Mouse (Mus musculus): Measurements from ENCODE around the gene Foxn3. TPM values are rescaled to one million over a fixed set of nuclear protein-coding genes. Genes with fewer than 3 reads are reported as not detected.

Foxn3 gene
- total RNA-seq, 2 experiments from 2014 or later, result 50.0 to 56.6 TPM

- no peak for DNase-seq (ENCODE audit: extremely low spot score in 1 of 2, low spot score in 1 of 2)
Measured at GRCm38 (mm10) chr12:99240185-99240726, 323.1 kb downstream of the Foxn3 start.

GRCm38 (mm10) chr12:99239735-99240134 lies 323.6 kb downstream of the Foxn3 start:
- no peak for DNase-seq (ENCODE audit: extremely low spot score in 1 of 2, low spot score in 1 of 2)

- no peak for DNase-seq (ENCODE audit: extremely low spot score in 1 of 2, low spot score in 1 of 2)
Measured at GRCm38 (mm10) chr12:99237497-99237896, 325.9 kb downstream of the Foxn3 start.

- DNase-seq (ENCODE audit: extremely low spot score in 1 of 2, low spot score in 1 of 2), result no peak
Measured at GRCm38 (mm10) chr12:99234346-99234745, 329.0 kb downstream of the Foxn3 start.

- DNase-seq (ENCODE audit: extremely low spot score in 1 of 2, low spot score in 1 of 2), result no peak
Measured at GRCm38 (mm10) chr12:99233386-99233785, 330.0 kb downstream of the Foxn3 start.

GRCm38 (mm10) chr12:99232478-99232877 lies 330.9 kb downstream of the Foxn3 start:
- DNase-seq (ENCODE audit: extremely low spot score in 1 of 2, low spot score in 1 of 2), result no peak

GRCm38 (mm10) chr12:99231321-99231720 lies 332.1 kb downstream of the Foxn3 start:
- no peak for DNase-seq (ENCODE audit: extremely low spot score in 1 of 2, low spot score in 1 of 2)

GRCm38 (mm10) chr12:99230783-99231048 lies 332.7 kb downstream of the Foxn3 start:
- no peak for DNase-seq (ENCODE audit: extremely low spot score in 1 of 2, low spot score in 1 of 2)

GRCm38 (mm10) chr12:99229973-99230782 lies 333.2 kb downstream of the Foxn3 start:
- no peak for DNase-seq (ENCODE audit: extremely low spot score in 1 of 2, low spot score in 1 of 2)

- no peak for DNase-seq (ENCODE audit: extremely low spot score in 1 of 2, low spot score in 1 of 2)
Measured at GRCm38 (mm10) chr12:99227313-99227952, 335.9 kb downstream of the Foxn3 start.

- no peak for DNase-seq (ENCODE audit: extremely low spot score in 1 of 2, low spot score in 1 of 2)
Measured at GRCm38 (mm10) chr12:99224863-99225603, 338.3 kb downstream of the Foxn3 start.

GRCm38 (mm10) chr12:99221087-99221846 lies 342.1 kb downstream of the Foxn3 start:
- DNase-seq (ENCODE audit: extremely low spot score in 1 of 2, low spot score in 1 of 2), result no peak

- DNase-seq (ENCODE audit: extremely low spot score in 1 of 2, low spot score in 1 of 2), result no peak
Measured at GRCm38 (mm10) chr12:99220333-99220732, 343.0 kb downstream of the Foxn3 start.

- no peak for DNase-seq (ENCODE audit: extremely low spot score in 1 of 2, low spot score in 1 of 2)
Measured at GRCm38 (mm10) chr12:99219812-99220211, 343.6 kb downstream of the Foxn3 start.

- no peak for DNase-seq (ENCODE audit: extremely low spot score in 1 of 2, low spot score in 1 of 2)
Measured at GRCm38 (mm10) chr12:99217145-99217698, 346.2 kb downstream of the Foxn3 start.

- no peak for DNase-seq (ENCODE audit: extremely low spot score in 1 of 2, low spot score in 1 of 2)
Measured at GRCm38 (mm10) chr12:99216341-99216761, 347.0 kb downstream of the Foxn3 start.

GRCm38 (mm10) chr12:99215521-99216255 lies 347.7 kb downstream of the Foxn3 start:
- DNase-seq (ENCODE audit: extremely low spot score in 1 of 2, low spot score in 1 of 2), result no peak

- DNase-seq (ENCODE audit: extremely low spot score in 1 of 2, low spot score in 1 of 2), result no peak
Measured at GRCm38 (mm10) chr12:99214098-99214497, 349.3 kb downstream of the Foxn3 start.

- DNase-seq (ENCODE audit: extremely low spot score in 1 of 2, low spot score in 1 of 2), result no peak
Measured at GRCm38 (mm10) chr12:99213218-99213617, 350.2 kb downstream of the Foxn3 start.
